Mouse (Mus musculus) kidney, adult 2 months (tissue): ENCODE results near the gene Foxp1. TPM values are rescaled to one million over a fixed set of nuclear protein-coding genes. Genes with fewer than 3 reads are reported as not detected.

ENCODE experiments used
- DNase-seq: peaks from one replicate; pipeline ENCODE4 v3.0.0; 2021
- H3K27ac ChIP-seq: fragments of 200-500 bp; 2 replicates; pipeline ENCODE4 v1.5.1; 2012; ENCODE audit warnings: low read depth, low read length, control low read depth, inconsistent platforms; ENCODE audit not compliant: insufficient read depth
- H3K27me3 ChIP-seq: fragments of 200-500 bp; replicated peaks from 2 replicates; pipeline ENCODE4 v1.6.1; 2012; ENCODE audit warnings: mild to moderate bottlenecking, moderate library complexity, low read length, inconsistent platforms; ENCODE audit not compliant: control insufficient read depth, insufficient read depth
- H3K36me3 ChIP-seq: fragments of 200-500 bp; 2 replicates; pipeline ENCODE4 v1.6.1; 2012; ENCODE audit warnings: mild to moderate bottlenecking, moderate library complexity, low read length, inconsistent platforms; ENCODE audit not compliant: control insufficient read depth, insufficient read depth
- H3K4me1 ChIP-seq: fragments of 200-500 bp; 2 replicates; pipeline ENCODE4 v1.6.1; 2011; ENCODE audit warnings: low read length; ENCODE audit not compliant: control insufficient read depth, insufficient read depth
- H3K4me3 ChIP-seq: fragments of 200-500 bp; 2 replicates; pipeline ENCODE4 v1.5.1; 2011; ENCODE audit warnings: mild to moderate bottlenecking, low read depth, low read length, control low read depth; ENCODE audit not compliant: insufficient read depth
- CTCF ChIP-seq: fragments of 200-500 bp; conservative IDR thresholded peaks from 2 replicates; pipeline ENCODE4 v1.5.1; 2011; ENCODE audit warnings: low read depth, mild to moderate bottlenecking, control low read depth, low read length, moderate library complexity, mixed read lengths; ENCODE audit not compliant: insufficient read depth, insufficient read length
- POLR2A ChIP-seq: fragments of 200-500 bp; IDR thresholded peaks from one replicate; pipeline ENCODE4 v1.6.1; 2011; ENCODE audit warnings: low read depth, low read length, control low read depth
- WGBS: fragments of 180-500 bp; shearing (Covaris S2); methylation state at CpG from one replicate; pipeline ENCODE4 v1.1.7; 2018; 5-methylcytosine and 5-hydroxymethylcytosine counted together
- polyA plus RNA-seq: library from polyadenylated mRNA; depleted of rRNA; stranded (reverse); fragments of >200 nt; gene quantifications from 2 replicates; pipeline ENCODE4 v1.2.3, GENCODE M21; 2012

The Foxp1 gene
- polyA plus RNA-seq, 1 experiment, result 32.8 TPM

GRCm38 (mm10) chr6:99162716-99163115, 359.8 kb downstream of the Foxp1 start:
- DNase-seq, result peak; percentile 33
- Histone ChIP-seq H3K4me3 (no peak overlapping the region), H3K27ac (no peak overlapping the region), H3K27me3 (no peaks in the 10 kb centered on the region), H3K36me3 (no peaks in the 10 kb centered on the region; the same call in 1 of the 2 replicates), H3K4me1 (no peaks in the 10 kb centered on the region)
- WGBS, result 62% methylated on average over 15 of the region's 15 CpGs
- TF ChIP-seq CTCF (no peak), POLR2A (no peak)

DNA sequence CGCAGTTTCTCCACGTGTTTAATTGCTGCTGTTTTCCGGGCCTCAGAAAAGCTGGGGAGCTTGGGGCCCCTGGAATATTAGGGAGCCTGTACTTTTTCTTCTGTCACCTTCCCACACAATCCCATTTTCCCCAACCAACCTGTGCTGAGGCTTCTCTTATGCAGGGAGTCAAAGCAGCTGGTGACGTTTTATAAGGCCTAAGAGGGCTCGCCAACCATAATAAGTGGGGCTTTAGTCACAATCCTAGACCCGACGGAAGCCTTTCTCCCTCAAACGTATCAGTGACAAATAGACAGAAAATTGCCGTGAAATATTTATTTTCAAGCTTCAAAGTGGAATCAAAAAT, 362.2 kb downstream of the Foxp1 start:
- WGBS, result 64% methylated on average over 9 of the region's 9 CpGs

GRCm38 (mm10) chr6:99159452-99160347, 362.8 kb downstream of the Foxp1 start:
- DNase-seq, result no peak
- no peak overlapping the region for H3K27ac ChIP-seq
- no peak overlapping the region for H3K4me3 ChIP-seq
- H3K27me3 ChIP-seq, result no peaks in the 10 kb centered on the region
- no peaks in the 10 kb centered on the region for H3K4me1 ChIP-seq
- H3K36me3 ChIP-seq, result no peaks in the 10 kb centered on the region; the same call in 1 of the 2 replicates
- TF ChIP-seq POLR2A, result no peak
- no peak for TF ChIP-seq CTCF
- WGBS, result 62% methylated on average over 23 of the region's 23 CpGs

More for the DNA sequence above, 362.2 kb downstream of the Foxp1 start:
- Histone ChIP-seq H3K27ac (no peak overlapping the region), H3K36me3 (no peaks in the 10 kb centered on the region; the same call in 1 of the 2 replicates), H3K27me3 (no peaks in the 10 kb centered on the region), H3K4me3 (no peak overlapping the region), H3K4me1 (no peaks in the 10 kb centered on the region)
- no peak for DNase-seq
- TF ChIP-seq POLR2A (no peak), CTCF (no peak)

DNA sequence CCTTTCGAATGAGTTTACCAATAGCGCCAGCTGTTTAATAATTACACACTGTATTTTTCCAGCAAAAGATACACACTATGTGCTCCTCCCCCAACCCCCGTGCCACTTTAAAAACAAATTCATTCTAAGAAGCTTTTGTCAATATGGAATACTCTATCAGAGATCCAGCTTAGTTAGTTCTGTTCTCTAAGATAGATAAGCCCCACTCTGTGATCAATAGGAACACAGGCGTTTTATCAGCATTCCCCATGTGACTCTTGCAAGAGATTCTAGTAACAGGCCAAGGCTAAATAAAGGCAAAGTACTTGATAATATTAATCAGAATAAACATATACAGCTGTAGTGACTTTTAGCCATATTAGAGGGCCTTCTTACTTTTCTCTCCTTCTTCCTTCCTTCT, 368.8 kb downstream of the Foxp1 start:
- Histone ChIP-seq H3K27me3 (no peaks in the 10 kb centered on the region), H3K27ac (no peak overlapping the region), H3K4me1 (no peaks in the 10 kb centered on the region), H3K36me3 (no peaks in the 10 kb centered on the region), H3K4me3 (no peak overlapping the region)
- DNase-seq, result no peak
- TF ChIP-seq POLR2A, result no peak
- no peak for TF ChIP-seq CTCF
- WGBS, result 91% methylated on average over 4 of the region's 4 CpGs

DNA sequence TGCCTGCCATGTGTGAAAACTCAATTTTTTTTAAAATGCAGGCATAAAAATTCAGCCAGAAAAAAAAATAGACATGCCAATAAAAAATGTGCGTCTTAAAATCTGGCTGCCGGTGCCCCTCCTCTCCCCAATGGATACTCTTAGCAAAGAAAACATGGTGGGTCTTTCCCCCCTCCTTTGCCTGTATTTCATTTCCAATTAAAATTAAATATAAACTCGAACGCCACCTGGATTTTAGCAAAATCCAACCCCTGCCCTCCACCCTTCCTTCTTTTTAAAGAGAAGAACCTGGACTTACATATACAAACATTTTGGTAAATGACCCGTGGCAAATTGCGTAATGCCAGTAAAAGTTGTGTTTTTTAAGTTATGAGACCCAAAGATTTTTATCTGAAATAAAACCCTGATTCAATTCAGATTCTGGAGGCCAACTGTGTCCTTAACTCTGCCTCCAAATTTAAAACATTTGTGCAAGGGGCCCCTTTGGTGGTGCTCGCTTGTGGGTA, 376.1 kb downstream of the Foxp1 start:
- no peak for DNase-seq
- no peak overlapping the region for H3K27ac ChIP-seq
- 86% methylated on average over 7 of the region's 7 CpGs for WGBS
- no peaks in the 10 kb centered on the region for H3K27me3 ChIP-seq
- no peaks in the 10 kb centered on the region for H3K36me3 ChIP-seq
- TF ChIP-seq POLR2A, result no peak
- TF ChIP-seq CTCF, result no peak
- H3K4me1 ChIP-seq, result peaks cover 5% of the 10 kb centered on the region; the same call in 1 of the 2 replicates
- no peak overlapping the region for H3K4me3 ChIP-seq

DNA sequence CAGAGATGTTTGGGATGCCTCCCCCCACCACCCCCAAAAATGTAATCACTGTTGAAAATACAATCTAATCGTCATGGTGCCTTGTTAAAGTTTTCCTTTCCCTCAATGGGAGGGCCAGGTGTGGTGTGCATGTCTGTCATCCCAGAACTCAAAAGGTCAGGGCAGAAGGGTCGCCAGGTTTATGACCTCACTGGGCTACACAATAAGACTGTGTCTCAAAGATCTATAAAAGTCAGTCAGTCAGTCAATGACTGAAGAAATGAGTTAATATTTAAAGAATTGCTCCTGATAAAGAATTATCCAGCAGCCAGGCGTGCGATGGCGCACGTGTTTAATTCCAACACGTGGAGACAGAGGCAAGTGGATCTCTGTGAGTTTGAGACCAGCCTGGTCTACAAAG, 377.5 kb downstream of the Foxp1 start:
- H3K36me3 ChIP-seq, result no peaks in the 10 kb centered on the region
- no peak for DNase-seq
- H3K4me3 ChIP-seq, result no peak overlapping the region
- TF ChIP-seq POLR2A, result no peak
- H3K4me1 ChIP-seq, result peaks cover 5% of the 10 kb centered on the region; the same call in 1 of the 2 replicates
- H3K27ac ChIP-seq, result no peak overlapping the region
- no peaks in the 10 kb centered on the region for H3K27me3 ChIP-seq
- WGBS, result 70% methylated on average over 7 of the region's 7 CpGs

GRCm38 (mm10) chr6:99143756-99144036, 378.8 kb downstream of the Foxp1 start:
- DNase-seq, result peak; percentile 26
- Histone ChIP-seq H3K27me3 (no peaks in the 10 kb centered on the region), H3K4me1 (peaks cover 5% of the 10 kb centered on the region; the same call in 1 of the 2 replicates), H3K36me3 (no peaks in the 10 kb centered on the region), H3K4me3 (no peak overlapping the region), H3K27ac (no peak overlapping the region)
- TF ChIP-seq CTCF, result no peak
- no peak for TF ChIP-seq POLR2A
- WGBS, result 67% methylated on average over 4 of the region's 4 CpGs
